Mouse (Mus musculus) ES-E14 (cell line): Measurements from ENCODE around the gene Tmsb4x.

Experiments
- MAFK ChIP-seq: IDR thresholded peaks from 2 replicates; pipeline ENCODE4 v1.6.1; 2014; ENCODE audit warnings: mild to moderate bottlenecking, low read depth, low read length, inconsistent platforms; ENCODE audit not compliant: insufficient read depth
- ZC3H11A ChIP-seq: IDR thresholded peaks from 2 replicates; pipeline ENCODE4 v1.6.1; 2012; ENCODE audit warnings: low read depth, mild to moderate bottlenecking, inconsistent platforms, low read length, borderline replicate concordance
- ZNF384 ChIP-seq: IDR thresholded peaks from 2 replicates; pipeline ENCODE4 v1.6.1; 2012; ENCODE audit warnings: low read depth, low read length, inconsistent platforms

- no peak for TF ChIP-seq MAFK
- TF ChIP-seq ZC3H11A: no peak
- TF ChIP-seq ZNF384: no peak
Measured at GRCm38 (mm10) chrX:167208506-167208820, 652 bp downstream of the Tmsb4x start.
